Mouse (Mus musculus): ENCODE results near the gene Ltb4r2.

The Ltb4r2 gene

GRCm38 (mm10) chr14:55761163-55761562 is at the start of gene Ltb4r2:
TSS of gene Ltb4r2 (plus strand) at chr14:55761428.
- no peak for DNase-seq (ENCODE audit: low spot score in 2 of 2)

DNA sequence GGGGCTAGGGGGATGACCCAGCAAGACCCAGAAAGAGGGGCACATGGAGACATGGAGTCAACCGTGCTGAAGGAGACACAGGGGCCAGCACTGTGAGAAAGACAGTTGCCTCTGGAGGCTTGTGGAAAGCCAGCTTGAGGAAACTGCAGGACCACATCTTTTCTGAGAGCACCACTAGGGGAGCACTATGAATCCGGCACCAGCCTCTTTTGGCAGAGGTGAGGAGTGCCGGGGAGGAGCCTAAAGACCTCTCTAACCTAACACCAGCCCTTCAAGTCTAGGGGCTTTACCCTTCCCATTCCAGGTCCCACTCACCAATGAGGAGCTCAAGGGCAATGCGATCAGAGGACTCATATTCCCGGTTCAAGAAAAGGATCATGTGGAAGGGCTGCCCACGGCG is 49.4 kb upstream of the Ltb4r2 start:
- no peak for DNase-seq (ENCODE audit: low spot score in 2 of 2)

GRCm38 (mm10) chr14:55713007-55713728 is 48.1 kb upstream of the Ltb4r2 start:
- DNase-seq (ENCODE audit: low spot score in 2 of 2): no peak

- DNase-seq (ENCODE audit: low spot score in 2 of 2): no peak
These were observed 47.5 kb upstream of the Ltb4r2 start, which contains the start of gene Tgm1 for GRCm38 (mm10) chr14:55713729-55714122. TSS of gene Tgm1 (minus strand) at chr14:55713926.

GRCm38 (mm10) chr14:55714893-55715292 is 46.3 kb upstream of the Ltb4r2 start:
- no peak for DNase-seq (ENCODE audit: low spot score in 2 of 2)

DNA sequence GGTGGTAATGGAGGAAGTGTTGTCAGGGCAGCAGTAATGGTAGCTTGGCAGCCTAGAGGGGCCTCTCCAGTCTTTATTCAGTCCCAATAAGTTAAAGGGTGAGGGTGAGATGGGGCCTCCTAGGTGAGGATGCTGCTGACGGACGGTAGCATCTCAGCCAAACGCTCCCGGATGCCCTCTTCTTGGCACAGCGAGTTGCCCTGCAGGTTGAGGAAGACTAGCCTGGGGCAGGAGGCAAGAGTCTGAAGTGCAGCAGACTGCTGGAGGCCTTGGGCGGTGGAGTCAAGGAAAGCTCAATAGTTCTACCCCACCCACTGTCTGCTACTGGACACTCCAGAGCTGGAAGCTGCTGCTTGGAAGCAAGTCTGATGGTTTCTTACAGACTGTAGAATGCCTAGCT is 45.0 kb upstream of the Ltb4r2 start:
- no peak for DNase-seq (ENCODE audit: low spot score in 2 of 2)

- no peak for DNase-seq (ENCODE audit: low spot score in 2 of 2)
These were observed 44.3 kb upstream of the Ltb4r2 start for GRCm38 (mm10) chr14:55716884-55717283.

DNA sequence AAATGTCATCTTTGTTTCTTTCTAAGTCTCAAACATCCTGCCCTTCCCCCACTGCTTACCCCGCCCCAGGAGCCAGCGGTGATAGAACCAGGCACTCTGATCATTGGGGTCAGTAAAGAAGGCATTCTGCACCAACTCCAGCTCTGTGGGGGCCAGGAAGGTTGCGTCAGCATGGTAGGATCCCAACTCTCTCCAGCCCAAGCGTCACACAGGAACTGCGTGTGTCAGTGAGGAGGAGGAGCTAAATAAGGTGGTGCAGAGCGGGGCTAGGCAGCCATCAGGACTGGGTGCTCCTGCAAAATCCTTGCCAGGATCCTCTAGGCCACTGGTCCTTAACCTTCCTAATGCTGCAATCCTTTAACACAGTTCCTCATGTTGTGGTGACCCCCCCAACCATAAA is 41.5 kb upstream of the Ltb4r2 start:
- no peak for DNase-seq (ENCODE audit: low spot score in 2 of 2)

DNA sequence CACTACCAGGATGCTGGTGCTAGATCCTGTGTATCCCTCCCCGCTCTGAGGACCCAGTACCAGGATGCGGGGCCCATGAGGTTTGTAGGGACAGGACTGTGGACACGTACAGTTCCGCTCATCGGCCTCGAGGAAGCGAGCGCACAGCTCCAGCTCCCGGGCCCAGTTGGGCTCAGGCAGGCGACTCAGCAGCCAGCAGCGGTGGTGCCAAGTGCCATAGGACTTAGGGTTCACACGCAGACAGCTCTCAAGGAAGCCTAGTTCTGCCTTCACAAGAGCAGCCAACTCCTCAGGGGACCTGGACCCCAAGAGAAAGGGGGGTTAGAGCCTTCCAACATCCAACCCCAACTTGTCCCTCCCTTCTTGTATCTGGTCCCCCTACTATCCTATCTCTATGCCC is 40.6 kb upstream of the Ltb4r2 start:
- no peak for DNase-seq (ENCODE audit: low spot score in 2 of 2)

GRCm38 (mm10) chr14:55721076-55721475 is 40.2 kb upstream of the Ltb4r2 start:
- DNase-seq (ENCODE audit: low spot score in 2 of 2): no peak

DNA sequence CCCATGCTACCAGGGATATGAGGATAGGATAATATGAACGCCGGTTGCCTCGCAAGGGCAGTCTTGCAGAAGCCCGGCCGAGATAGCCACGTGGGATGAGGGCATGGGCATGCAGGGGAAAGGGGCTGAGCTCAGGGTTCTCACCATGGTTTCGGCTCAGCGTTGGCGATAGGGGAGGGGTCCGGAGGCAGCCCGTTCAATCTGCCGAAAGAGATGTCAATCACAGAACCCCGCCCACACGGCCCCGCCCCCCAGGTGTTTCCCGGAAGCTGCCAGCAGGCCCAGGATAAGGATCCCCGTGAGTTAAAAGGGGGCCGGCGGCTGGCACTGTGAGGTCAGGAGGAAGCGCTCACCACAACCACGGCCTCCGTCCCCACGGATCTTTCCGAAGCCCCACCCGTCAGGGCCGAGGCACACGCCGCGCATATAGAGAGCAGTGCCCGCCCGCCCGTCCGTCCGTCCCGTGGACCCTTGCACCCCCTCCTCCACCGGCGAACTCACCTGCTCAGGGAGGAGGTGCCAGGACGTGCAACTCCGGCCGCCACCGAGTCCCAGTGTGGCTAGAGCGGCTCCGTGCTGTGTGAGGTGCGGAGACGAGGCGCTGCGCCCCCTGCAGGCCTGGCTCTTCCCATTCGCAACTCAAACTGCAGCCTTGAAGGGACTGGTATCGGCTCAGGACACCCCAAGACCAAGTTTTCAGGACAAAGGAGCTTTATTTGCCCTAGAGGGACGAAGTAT is 39.4 kb upstream of the Ltb4r2 start, which contains the start of gene Rabggta:
Gene Rabggta, minus strand, starts transcription at position 564 of the 738 bp plus-strand sequence.
- DNase-seq (ENCODE audit: low spot score in 2 of 2): peak; percentile 82 to 91

DNA sequence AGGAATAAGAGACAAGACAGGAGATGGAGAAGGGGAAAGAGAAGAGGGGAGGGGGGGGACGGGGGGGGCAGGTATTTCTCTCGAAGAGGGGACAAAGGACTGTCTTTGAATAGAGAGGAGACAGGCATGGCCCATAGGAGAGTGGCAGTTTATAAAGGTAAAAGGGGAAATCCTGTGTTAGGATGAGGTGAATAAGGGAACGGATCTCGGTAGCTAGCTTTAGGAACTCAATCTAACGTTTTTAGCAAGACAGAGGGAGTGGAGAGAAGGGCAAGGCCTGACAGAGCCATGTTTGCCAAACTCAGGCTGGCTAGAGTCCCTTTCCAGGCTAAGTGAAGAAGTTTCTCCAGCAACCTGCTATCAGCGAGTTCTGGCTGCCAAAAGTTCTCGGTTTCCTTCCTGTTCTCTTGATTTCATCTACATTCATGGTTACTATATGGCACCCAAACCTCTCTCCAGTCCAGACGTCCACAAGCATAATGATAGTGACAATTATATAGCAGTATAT is 38.7 kb upstream of the Ltb4r2 start:
- DNase-seq (ENCODE audit: low spot score in 2 of 2): no peak

- no peak for DNase-seq (ENCODE audit: low spot score in 2 of 2)
These were observed 37.8 kb upstream of the Ltb4r2 start for GRCm38 (mm10) chr14:55723433-55723832.

DNA sequence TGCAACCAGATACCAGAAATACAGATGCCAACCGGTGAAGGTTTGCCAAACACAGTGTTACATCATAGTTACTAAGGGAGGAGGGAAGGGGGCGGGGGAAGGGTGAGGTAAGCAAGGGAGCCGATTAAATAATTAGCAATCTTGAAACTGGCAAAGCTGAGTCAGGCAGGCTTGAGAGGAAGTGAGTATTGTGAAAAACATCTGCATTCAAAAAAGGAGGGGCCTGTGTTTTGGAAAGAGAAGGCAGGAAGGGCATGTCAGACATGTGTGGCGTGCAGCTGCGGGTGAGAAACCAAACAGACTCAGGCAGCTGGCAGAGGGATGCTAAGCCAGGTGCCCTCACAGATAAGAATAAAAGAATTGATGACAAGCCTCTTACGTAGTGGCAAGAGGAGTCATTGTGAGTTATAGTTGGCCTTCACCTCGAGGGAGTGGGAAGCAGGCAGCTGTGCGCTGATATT is 36.8 kb upstream of the Ltb4r2 start:
- DNase-seq (ENCODE audit: low spot score in 2 of 2): no peak

GRCm38 (mm10) chr14:55726261-55726660 is 35.0 kb upstream of the Ltb4r2 start:
- no peak for DNase-seq (ENCODE audit: low spot score in 2 of 2)

DNA sequence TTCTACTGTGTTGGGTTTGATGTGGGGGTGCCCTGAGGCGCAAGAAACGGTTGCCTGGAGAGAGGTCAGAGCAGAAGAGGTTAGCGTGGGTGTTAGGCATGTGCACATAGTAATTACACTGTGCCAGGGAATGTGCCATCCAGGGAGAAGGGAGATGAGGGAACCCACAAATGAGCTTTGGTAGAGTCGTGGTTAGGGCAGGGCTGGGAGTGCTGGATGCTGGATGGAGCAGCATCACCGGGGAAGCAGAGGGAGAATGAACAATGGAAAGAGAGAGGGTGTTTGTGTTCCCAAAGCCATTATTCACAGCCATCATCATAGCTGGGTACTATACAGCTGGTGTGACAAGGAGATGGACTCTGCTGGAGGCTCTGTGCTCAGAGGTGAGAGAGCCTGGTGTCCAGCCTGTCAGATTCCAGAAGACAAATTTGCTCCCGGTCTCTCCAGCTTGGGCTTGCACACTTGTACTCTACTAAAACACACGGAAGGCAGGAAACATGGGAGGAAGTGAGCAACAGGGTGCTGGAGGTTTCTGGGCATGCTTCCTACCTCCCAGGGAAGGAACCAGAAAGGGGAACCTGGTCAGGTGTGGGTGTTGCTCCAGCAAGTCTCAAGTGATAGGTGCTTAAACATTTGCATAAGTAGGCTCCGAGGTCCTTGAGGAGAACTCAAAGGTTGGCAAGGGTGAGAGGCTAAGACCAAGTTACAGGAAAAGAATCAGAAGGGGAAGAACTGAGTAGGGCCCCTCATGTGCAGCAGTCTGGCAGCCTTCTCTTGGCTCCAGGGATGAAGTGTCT is 33.1 kb upstream of the Ltb4r2 start:
- DNase-seq (ENCODE audit: low spot score in 2 of 2): no peak

DNA sequence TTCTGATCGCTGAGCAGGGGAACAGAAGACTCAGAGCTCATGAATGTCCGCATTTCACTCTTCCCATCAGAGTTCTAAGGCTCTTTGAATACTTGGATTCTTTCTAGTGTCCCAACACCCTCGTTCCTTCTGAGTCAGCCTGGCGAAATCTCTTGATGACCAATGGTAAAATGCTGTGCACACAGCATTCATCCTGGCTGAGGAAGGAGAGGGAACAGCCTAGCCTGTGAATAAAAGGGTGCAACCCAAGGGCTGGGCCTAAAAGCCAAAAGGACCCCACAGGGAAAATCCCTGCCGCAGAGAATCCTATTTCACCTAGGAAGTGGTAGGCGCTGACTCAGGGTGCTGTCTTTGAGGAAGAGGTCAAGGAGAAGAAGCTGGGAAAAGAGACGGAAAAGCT is 31.1 kb upstream of the Ltb4r2 start:
- no peak for DNase-seq (ENCODE audit: low spot score in 2 of 2)

GRCm38 (mm10) chr14:55730531-55731032 is 30.6 kb upstream of the Ltb4r2 start:
- DNase-seq (ENCODE audit: low spot score in 2 of 2): peak in 1 of 2 experiments; percentile 55

DNA sequence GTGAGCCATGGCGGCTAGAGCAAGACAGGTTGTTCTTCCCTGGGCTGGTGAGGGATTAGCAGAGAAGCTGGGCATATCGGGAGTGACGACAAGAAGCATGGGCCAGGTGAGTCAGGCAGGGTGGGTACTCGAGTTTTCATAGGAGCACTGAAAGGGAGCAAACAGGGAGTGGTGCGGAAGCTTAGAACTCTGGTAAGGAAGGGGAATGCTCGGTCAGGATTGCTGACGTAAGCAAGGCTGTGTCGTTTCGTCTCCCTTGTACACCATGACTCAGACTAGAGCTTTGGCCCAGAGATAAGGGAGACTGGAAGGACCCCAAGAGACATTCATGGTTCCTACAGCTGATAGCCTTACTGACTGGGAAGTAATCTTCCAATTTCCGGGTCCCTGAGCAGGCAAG is 27.3 kb upstream of the Ltb4r2 start:
- DNase-seq (ENCODE audit: low spot score in 2 of 2): no peak

DNA sequence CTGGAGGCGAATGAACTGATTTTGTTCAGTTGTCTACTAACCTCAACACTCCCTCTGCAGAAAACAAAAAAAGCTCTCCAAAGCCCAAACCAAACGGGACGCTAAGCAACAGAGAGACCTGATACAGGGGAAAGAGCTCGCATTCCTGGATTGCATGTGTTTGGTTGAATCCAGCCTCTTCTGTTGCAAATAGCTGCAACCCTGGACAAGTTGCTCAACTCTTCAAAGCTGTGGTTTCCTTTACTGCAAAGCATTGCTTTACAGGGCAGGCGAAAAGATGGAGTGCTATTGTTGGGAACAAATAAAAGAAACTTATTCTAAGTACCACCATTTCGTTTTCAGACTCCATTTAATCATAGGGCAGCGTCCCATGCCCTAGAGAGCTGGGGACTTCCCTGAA is 26.4 kb upstream of the Ltb4r2 start:
- DNase-seq (ENCODE audit: low spot score in 2 of 2): no peak

DNA sequence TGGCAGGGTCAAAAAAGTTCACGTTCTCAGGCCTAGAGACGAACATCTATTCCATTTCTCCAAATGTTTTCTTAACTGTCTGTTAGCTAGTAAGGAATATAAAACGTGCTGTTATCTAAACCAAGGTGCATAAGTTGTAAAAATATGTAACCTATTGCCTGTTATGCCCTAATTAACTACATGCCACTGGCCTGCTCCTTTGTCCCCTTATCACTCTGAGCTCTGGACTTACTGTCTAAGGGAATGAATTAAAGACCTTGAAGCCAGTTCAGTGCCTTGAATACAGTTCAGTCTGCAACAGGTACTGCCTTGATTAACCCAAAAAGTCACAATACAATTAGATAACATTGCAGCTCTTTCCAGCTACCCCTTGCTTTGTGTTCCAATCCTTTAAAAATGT is 25.9 kb upstream of the Ltb4r2 start:
- DNase-seq (ENCODE audit: low spot score in 2 of 2): no peak

DNA sequence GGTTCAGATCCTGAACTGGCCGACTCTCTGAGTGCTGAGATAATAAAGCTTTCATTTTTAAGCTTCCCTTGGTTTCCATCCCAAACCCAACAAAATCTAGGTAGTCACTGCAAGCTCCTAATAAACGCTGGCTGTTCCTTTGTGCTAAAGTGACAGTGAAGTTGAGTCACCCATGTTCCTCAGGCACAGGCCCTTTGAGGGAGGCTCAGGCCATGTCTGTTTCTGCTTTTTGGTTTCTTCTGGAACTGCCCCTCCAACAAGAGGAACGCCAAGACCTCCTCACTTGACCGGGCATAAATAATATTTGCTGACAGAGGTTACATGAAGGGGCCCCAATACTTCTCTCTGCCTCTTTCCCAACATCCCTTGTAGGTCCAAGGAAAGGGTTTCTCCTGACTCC is 25.5 kb upstream of the Ltb4r2 start:
- DNase-seq (ENCODE audit: low spot score in 2 of 2): no peak

Data from left cerebral cortex, adult 9 months (tissue).